Mouse (Mus musculus) lung, embryonic 14.5 days (tissue): ENCODE measurements around the gene Haus4. TPM values are rescaled to one million over a fixed set of nuclear protein-coding genes. Genes with fewer than 3 reads are reported as not detected.
A peak's percentile ranks its signal among the peaks of the same experiment; 100 is the strongest.

Source experiments
- ATAC-seq: fragments of 200-750 bp; cut with Nextera tagmentation; 2 replicates; pipeline ENCODE4 v1.8.0; 2017; ENCODE audit warnings: mild to moderate bottlenecking, moderate TSS enrichment, moderate library complexity; ENCODE audit not compliant: insufficient read depth
- DNase-seq: peaks from one replicate; pipeline ENCODE4 v3.0.0-alpha.2; 2015
- H3K27ac ChIP-seq: fragments of 300-500 bp; sonication (generic); 2 replicates; pipeline ENCODE4 v1.5.1; 2014; ENCODE audit warnings: low read depth, mild to moderate bottlenecking, moderate library complexity
- H3K27me3 ChIP-seq: fragments of 300-500 bp; sonication (generic); 2 replicates; pipeline ENCODE4 v1.6.1; 2014; ENCODE audit warnings: low read length, control low read depth; ENCODE audit not compliant: insufficient read depth
- H3K36me3 ChIP-seq: fragments of 300-500 bp; sonication (generic); 2 replicates; pipeline ENCODE4 v1.6.1; 2014; ENCODE audit warnings: control low read depth; ENCODE audit not compliant: insufficient read depth
- H3K4me1 ChIP-seq: fragments of 300-500 bp; sonication (generic); 2 replicates; pipeline ENCODE4 v1.6.1; 2014; ENCODE audit warnings: antibody characterized with exemption, control low read depth; ENCODE audit not compliant: insufficient read depth
- H3K4me2 ChIP-seq: fragments of 300-500 bp; sonication (generic); 2 replicates; pipeline ENCODE4 v1.6.1; 2014; ENCODE audit warnings: mild to moderate bottlenecking
- H3K4me3 ChIP-seq: fragments of 300-500 bp; sonication (generic); 2 replicates; pipeline ENCODE4 v1.5.1; 2014; ENCODE audit warnings: low read depth, low read length
- H3K9ac ChIP-seq: fragments of 300-500 bp; sonication (generic); 2 replicates; pipeline ENCODE4 v1.6.1; 2014
- H3K9me3 ChIP-seq: fragments of 300-500 bp; sonication (generic); 2 replicates; pipeline ENCODE4 v1.6.1; 2016; ENCODE audit warnings: low read depth, low read length, control low read depth
- CTCF ChIP-seq: IDR thresholded peaks from 2 replicates; pipeline ENCODE4 v1.5.1; 2016; ENCODE audit warnings: antibody characterized with exemption, low read depth
- WGBS: fragments of 180-500 bp; shearing (Covaris S2); extraction: QIAGEN DNeasy Blood & Tissue Kit; methylation state at CpG from one replicate; pipeline ENCODE4 v1.1.7; 2014; 5-methylcytosine and 5-hydroxymethylcytosine counted together
- polyA plus RNA-seq: library from polyadenylated mRNA; unstranded; fragments of >200 nt; fragmentation: Nextera tagmentation; extraction: Ambion mirVana; gene quantifications from 2 replicates; pipeline ENCODE4 v1.2.1, GENCODE M21; 2014

The Haus4 gene
- polyA plus RNA-seq, 1 experiment from 2014 or later, result 60.3 TPM

DNA sequence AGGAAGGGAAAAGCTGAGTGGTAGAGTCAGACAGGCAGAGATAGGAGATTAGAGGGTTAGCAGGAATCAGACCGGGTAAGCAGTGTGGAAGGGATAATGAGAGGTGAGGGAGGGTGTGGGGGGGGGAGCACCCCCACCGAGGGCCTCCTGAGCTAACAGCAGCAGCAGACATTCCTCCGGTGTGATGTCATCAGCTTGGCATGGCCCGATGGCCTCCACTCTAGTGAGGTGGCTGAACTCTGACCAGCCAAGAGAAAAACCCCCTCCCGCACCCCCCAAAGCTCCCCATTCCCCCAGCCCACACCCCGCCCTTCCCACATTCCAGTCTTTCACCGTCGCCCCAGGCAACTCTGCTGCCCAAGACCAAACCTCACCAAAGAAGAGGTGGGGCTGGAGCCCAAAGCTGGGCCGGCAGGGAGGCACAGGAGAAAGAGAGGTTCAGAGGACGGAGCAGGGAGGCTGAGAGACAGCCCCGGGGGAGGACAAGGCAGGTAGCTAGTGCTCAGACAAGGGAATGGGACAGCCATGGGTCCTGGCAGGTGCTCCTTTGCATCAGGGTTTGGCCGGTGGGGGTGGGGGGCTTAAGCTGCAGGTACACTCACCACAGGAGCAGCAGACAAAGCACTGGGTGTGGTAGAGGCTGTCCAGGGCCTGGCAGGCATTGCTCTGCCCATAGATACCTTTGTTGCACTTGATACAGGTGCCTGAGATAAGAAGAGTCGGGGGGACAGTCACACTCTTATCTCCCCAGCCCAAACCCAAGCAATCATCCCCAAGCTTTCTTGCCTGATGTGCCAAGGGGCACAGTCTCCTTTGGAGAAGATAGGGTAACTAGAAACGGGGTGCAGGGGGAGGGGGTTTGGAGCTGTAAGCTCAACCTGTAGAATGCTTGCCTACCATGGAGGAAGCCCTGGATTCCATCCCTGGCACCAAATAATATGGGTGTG lies 18.6 kb upstream of the Haus4 start:
- no peak for TF ChIP-seq CTCF
- ATAC-seq (peak; percentile 23), DNase-seq (peak; percentile 83)
- Histone ChIP-seq H3K36me3 (peaks cover 59% of the 10 kb centered on the region), H3K27me3 (no peaks in the 10 kb centered on the region), H3K4me2 (peak overlapping the region; percentile 76), H3K9ac (peak overlapping the region; percentile 95), H3K4me1 (peaks cover 15% of the 10 kb centered on the region), H3K27ac (peak overlapping the region; percentile 82), H3K4me3 (peak overlapping the region; percentile 92), H3K9me3 (no peaks in the 10 kb centered on the region)
- 16% methylated on average over 14 of the region's 14 CpGs for WGBS

DNA sequence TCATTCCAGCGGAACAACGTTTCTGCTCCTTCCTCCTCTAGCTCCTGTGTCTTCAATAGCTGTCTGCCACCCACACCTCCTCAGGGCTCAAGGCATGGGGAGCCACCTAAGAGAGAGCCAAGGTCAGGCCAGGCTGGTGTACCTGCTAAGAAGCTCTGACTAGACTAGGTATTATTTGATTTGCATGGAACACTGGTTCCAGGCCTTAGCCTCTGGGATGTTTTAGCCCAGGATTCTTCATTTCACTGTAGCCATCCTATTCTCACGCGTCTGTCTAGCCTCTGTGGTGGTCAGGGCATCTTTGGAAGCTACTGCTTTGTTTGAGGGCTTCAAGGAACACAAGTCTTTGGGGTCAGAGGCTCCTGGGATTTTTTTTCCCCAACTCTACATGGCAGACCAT lies 17.7 kb upstream of the Haus4 start:
- Histone ChIP-seq H3K27ac (peak overlapping the region; percentile 71; the same call in 1 of the 2 replicates), H3K9ac (no peak overlapping the region), H3K27me3 (no peaks in the 10 kb centered on the region), H3K36me3 (peaks cover 68% of the 10 kb centered on the region), H3K4me1 (peaks cover 15% of the 10 kb centered on the region), H3K4me2 (peak overlapping the region; percentile 76), H3K4me3 (0 out of 2 replicates have a peak overlapping the region, but pooled peaks have one; percentile 92), H3K9me3 (no peaks in the 10 kb centered on the region)
- 58% methylated on average over 4 of the region's 4 CpGs for WGBS
- DNase-seq, result no peak
- no peak for TF ChIP-seq CTCF
- ATAC-seq, result no peak

DNA sequence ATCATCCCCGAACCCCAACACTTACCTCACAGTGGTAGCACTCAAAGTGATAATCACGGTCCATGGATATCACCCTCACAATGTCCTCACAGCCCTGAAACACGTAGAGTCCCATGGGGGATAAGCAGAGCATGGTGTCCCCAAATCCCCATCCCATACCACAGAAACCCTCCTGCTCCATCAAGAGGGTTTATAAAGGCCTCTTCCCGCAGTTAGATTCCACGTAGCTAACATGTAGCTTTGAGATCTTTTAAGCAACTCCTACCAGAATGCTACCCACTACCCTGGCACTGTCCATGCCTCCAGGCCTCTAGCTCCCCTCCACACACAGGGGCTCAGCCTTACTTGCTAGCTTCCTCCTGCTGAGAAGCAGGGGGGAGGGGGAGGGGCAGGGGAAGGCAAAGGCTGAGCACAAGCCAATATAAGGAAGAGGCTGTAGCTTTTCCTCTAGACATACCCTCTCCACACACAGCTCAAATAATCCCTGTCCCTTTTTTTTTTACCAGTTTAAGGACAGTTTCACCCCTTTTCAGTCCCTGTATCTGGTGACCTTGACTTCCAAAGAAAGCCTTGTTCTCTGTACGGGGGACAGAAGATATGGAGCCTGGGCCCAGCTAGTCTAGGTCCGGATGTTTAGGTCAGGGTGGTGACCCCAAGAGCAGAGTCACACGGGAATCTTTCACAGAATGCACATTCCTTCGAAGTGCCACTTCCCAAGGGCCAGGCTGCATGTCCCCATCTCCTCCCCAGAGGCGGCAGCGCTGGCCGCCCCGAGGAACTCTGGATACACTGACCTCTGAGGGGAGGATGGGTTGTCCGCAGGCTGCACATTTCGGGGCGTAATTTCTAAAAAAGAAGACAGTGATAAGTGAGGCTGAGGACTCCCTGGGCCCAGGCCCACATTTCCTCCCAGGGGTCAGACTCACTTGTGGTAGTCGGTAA lies 15.3 kb upstream of the Haus4 start:
- H3K9me3 ChIP-seq, result no peaks in the 10 kb centered on the region
- H3K4me3 ChIP-seq, result no peak overlapping the region
- H3K9ac ChIP-seq, result no peak overlapping the region
- ATAC-seq (no peak), DNase-seq (no peak)
- peaks cover 79% of the 10 kb centered on the region for H3K36me3 ChIP-seq
- peaks cover 15% of the 10 kb centered on the region for H3K4me1 ChIP-seq
- no peak for TF ChIP-seq CTCF
- H3K4me2 ChIP-seq, result no peak overlapping the region
- no peaks in the 10 kb centered on the region for H3K27me3 ChIP-seq
- peak overlapping the region; percentile 21; the same call in 1 of the 2 replicates for H3K27ac ChIP-seq
- WGBS, result 58% methylated on average over 17 of the region's 17 CpGs

DNA sequence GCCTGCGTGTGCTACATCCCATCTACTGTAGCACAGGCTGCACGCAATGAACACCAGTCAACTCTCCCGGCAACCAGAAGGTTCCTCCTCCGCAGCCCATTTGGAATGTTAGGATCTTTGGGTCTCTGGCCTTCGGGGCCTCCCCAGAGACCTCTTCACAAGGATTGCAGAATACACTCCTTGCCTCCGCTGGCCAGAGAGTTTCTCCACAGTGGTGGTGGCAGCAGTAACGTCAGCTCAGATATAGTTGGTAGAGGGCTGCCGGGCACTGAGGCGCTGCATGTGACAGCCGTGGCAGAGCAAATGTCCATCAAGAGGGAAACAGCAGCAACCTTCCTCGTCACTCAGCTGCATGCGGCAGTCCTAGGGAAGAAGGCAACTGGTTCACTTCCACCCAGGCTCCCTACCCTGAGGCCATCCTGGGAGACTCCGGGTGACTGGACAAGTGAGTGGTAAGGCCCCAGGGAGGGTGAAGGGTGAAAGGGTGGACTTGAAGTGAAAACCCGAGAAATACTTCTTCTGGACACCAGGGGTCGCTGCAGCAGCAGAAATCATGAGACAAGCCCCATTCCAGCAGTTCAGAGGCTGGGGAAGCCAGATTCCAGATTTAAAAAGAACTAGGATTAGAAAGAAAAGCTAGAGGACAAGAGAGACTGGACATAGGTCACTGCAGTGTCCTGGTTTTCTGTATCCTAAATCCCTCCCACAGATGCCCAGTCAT lies 14.4 kb upstream of the Haus4 start:
- H3K9me3 ChIP-seq, result no peaks in the 10 kb centered on the region
- peaks cover 11% of the 10 kb centered on the region for H3K4me1 ChIP-seq
- no peak overlapping the region for H3K4me2 ChIP-seq
- H3K9ac ChIP-seq, result no peak overlapping the region
- peaks cover 72% of the 10 kb centered on the region for H3K36me3 ChIP-seq
- TF ChIP-seq CTCF, result peak; percentile 88
- no peaks in the 10 kb centered on the region for H3K27me3 ChIP-seq
- no peak overlapping the region for H3K4me3 ChIP-seq
- ATAC-seq (peak; percentile 6; the same call in 1 of the 2 replicates), DNase-seq (peak; percentile 91)
- H3K27ac ChIP-seq, result peak overlapping the region; percentile 21; the same call in 1 of the 2 replicates
- 73% methylated on average over 15 of the region's 15 CpGs for WGBS

DNA sequence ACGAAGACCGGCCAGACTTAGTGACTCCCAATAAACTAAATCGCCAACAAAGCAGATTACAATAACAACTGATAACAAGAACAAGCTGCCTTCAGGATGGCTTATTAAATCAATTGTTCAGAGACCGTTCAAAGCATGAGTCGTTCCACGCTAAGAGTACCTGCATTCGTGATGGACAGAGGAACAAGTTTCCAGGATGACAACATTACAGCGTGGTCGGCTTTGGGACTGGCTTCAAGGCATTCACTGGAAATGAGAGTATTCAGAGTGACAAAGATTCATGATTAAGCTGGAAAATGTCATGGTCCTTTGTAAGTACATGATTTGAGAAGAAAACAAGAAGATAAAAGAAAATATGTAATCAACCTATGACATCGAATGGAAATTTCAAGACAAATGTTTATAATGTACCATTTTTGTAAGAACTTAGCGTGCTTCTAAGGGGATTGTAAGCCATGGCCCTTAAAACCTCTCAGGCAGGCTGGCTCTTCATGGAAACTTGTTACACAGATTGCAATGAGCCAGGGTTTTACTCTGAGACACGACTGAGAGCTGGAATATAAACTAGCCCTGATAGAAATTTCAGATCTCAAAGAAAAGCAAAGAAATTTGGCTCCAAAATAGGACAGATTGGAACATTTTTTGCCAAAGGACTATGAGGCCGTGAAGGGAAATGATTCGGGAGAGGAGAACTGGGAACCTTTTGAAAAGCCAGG lies 6.3 kb upstream of the Haus4 start:
- H3K4me1 ChIP-seq, result no peaks in the 10 kb centered on the region
- no peak overlapping the region for H3K4me2 ChIP-seq
- no peak overlapping the region for H3K4me3 ChIP-seq
- no peaks in the 10 kb centered on the region for H3K36me3 ChIP-seq
- no peak for TF ChIP-seq CTCF
- 76% methylated on average over 14 of the region's 14 CpGs for WGBS
- ATAC-seq, result no peak
- no peak overlapping the region for H3K9ac ChIP-seq
- no peaks in the 10 kb centered on the region for H3K27me3 ChIP-seq
- no peak overlapping the region for H3K27ac ChIP-seq
- DNase-seq, result no peak
- H3K9me3 ChIP-seq, result no peaks in the 10 kb centered on the region

DNA sequence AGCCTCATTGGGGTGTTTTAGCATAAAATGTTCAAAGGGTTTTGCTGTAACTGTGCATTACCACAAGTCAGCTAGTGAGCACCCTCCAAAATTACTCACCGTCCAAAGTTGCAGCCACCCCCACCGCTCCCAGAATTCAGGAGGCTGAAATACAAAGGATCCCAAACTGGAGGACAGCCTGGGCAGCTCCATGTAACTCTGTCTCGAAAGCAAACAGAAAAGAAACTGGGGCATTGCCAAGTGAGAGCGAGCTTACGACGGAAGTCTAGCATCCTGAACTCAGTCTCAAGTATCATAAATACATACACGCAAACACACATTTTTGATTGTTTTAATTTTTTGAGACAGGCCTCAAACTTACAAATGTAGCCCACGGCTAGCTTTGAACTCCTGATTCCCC lies 2.9 kb upstream of the Haus4 start:
- WGBS, result 62% methylated on average over 8 of the region's 8 CpGs
- H3K36me3 ChIP-seq, result no peaks in the 10 kb centered on the region
- H3K9me3 ChIP-seq, result no peaks in the 10 kb centered on the region
- ATAC-seq (no peak), DNase-seq (peak; percentile 33)
- H3K27me3 ChIP-seq, result no peaks in the 10 kb centered on the region
- no peak overlapping the region for H3K27ac ChIP-seq
- no peak overlapping the region for H3K4me3 ChIP-seq
- no peak overlapping the region for H3K9ac ChIP-seq
- no peak for TF ChIP-seq CTCF
- H3K4me2 ChIP-seq, result no peak overlapping the region
- H3K4me1 ChIP-seq, result peaks cover 5% of the 10 kb centered on the region; the same call in 1 of the 2 replicates
